Mouse (Mus musculus) left cerebral cortex, postnatal 4 days (tissue): ENCODE data around the gene Kif15. TPM values are rescaled to one million over a fixed set of nuclear protein-coding genes. Genes with fewer than 3 reads are reported as not detected.
A peak's percentile ranks its signal among the peaks of the same experiment; 100 is the strongest.

ENCODE experiments used
- DNase-seq: peaks from one replicate; pipeline ENCODE4 v3.0.0-alpha.2; 2022
- intact Hi-C: fragments of 180-260 bp; cut with DNase I; formaldehyde crosslinking; loops from one replicate; pipeline ENCODE4 v1.15.1; 2025
- total RNA-seq, 2 experiments: library from RNA; stranded (reverse); gene quantifications; 2 replicates each; pipeline ENCODE4 v1.2.3; 2021

The Kif15 gene
- 1 to 10 TPM; 6.3 to 6.7 TPM for total RNA-seq

- DNase-seq: peak; percentile 95
- intact Hi-C loops: no loop called here
Measured at GRCm38 (mm10) chr9:122950643-122951475, at the start of gene Kif15, which contains the start of gene 1110059G10Rik. Gene Kif15, plus strand, starts transcription at chr9:122951046. Gene 1110059G10Rik, minus strand, starts transcription at chr9:122951000.

GRCm38 (mm10) chr9:122901047-122901446, 49.8 kb upstream of the Kif15 start:
- DNase-seq: no peak
- intact Hi-C loops: no loop called here

- intact Hi-C loops: no loop called here
- peak; percentile 86 for DNase-seq
Measured at GRCm38 (mm10) chr9:122902717-122903535, 47.9 kb upstream of the Kif15 start.

GRCm38 (mm10) chr9:122922436-122922835, 28.4 kb upstream of the Kif15 start:
- intact Hi-C loops: no loop called here
- no peak for DNase-seq

GRCm38 (mm10) chr9:122922936-122923381, 27.9 kb upstream of the Kif15 start, which contains the start of gene Zfp105:
Gene Zfp105, plus strand, starts transcription at chr9:122923072.
- intact Hi-C loops: no loop called here

GRCm38 (mm10) chr9:122928915-122929314, 21.9 kb upstream of the Kif15 start:
- intact Hi-C loops: no loop called here
- no peak for DNase-seq

More at GRCm38 (mm10) chr9:122922936-122923381, 27.9 kb upstream of the Kif15 start, which contains the start of gene Zfp105:
- DNase-seq: peak; percentile 87

- no peak for DNase-seq
- intact Hi-C loops: no loop called here
Measured at GRCm38 (mm10) chr9:122998406-122999192, 47.8 kb downstream of the Kif15 start.

- intact Hi-C loops: no loop called here
- DNase-seq: no peak
Measured at GRCm38 (mm10) chr9:122999193-122999586, 48.3 kb downstream of the Kif15 start.

- no peak for DNase-seq
- intact Hi-C loops: no loop called here
Measured at GRCm38 (mm10) chr9:123004718-123005117, 53.9 kb downstream of the Kif15 start.

GRCm38 (mm10) chr9:123006071-123006470, 55.2 kb downstream of the Kif15 start:
- DNase-seq: no peak
- intact Hi-C loops: no loop called here

GRCm38 (mm10) chr9:123020995-123021631, 70.3 kb downstream of the Kif15 start, which contains the start of gene Tmem42:
Gene Tmem42, plus strand, starts transcription at chr9:123021326.
- peak; percentile 83 for DNase-seq
- intact Hi-C loops: no loop called here

GRCm38 (mm10) chr9:123021636-123022379, 71.0 kb downstream of the Kif15 start:
- intact Hi-C loops: no loop called here
- no peak for DNase-seq

- no peak for DNase-seq
- intact Hi-C loops: no loop called here
Measured at GRCm38 (mm10) chr9:123024201-123024600, 73.4 kb downstream of the Kif15 start.

GRCm38 (mm10) chr9:123031496-123032246, 80.8 kb downstream of the Kif15 start:
- DNase-seq: no peak
- intact Hi-C loops: no loop called here

- intact Hi-C loops: no loop called here
- DNase-seq: no peak
Measured at GRCm38 (mm10) chr9:123034426-123034825, 83.6 kb downstream of the Kif15 start, which contains the start of gene Tgm4. Gene Tgm4, plus strand, starts transcription at chr9:123034726.

GRCm38 (mm10) chr9:123047665-123048064, 96.8 kb downstream of the Kif15 start:
- intact Hi-C loops: no loop called here

GRCm38 (mm10) chr9:123058724-123059292, 108.0 kb downstream of the Kif15 start:
- DNase-seq: no peak
- intact Hi-C loops: no loop called here

More at GRCm38 (mm10) chr9:123047665-123048064, 96.8 kb downstream of the Kif15 start:
- no peak for DNase-seq

- intact Hi-C loops: no loop called here
- no peak for DNase-seq
Measured at GRCm38 (mm10) chr9:123060172-123060571, 109.3 kb downstream of the Kif15 start.
